Mouse (Mus musculus) lung, adult 18-20 months (tissue): ENCODE data around the gene Fgd5.

Experiments
- DNase-seq, 2 experiments: peaks; one replicate each; pipeline ENCODE4 v3.0.0; 2022; ENCODE audit warnings: mixed read lengths in 2 of 2

The Fgd5 gene

GRCm38 (mm10) chr6:92010895-92011294 lies 32.2 kb downstream of the Fgd5 start:
- no peak for DNase-seq

DNA sequence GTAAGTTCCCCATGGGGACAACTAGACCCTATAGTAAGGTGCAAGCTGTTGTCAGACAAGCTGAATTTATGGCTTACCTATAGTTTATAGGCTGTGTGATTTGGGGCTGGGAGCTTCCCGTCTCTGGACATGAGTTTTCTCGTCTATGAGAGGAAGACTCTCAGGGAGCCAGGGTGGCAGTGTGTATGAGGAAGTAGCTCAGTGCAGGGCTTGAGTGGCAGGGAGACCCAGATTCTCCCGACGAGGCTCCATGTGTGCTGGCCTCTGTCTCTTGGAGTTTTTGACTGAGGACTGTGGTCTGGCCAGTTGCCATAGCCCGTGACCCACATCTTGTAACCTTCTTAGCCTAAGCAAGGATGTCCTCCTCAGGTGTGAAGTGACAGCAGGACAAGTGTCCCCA lies 33.7 kb downstream of the Fgd5 start:
- no peak for DNase-seq

DNA sequence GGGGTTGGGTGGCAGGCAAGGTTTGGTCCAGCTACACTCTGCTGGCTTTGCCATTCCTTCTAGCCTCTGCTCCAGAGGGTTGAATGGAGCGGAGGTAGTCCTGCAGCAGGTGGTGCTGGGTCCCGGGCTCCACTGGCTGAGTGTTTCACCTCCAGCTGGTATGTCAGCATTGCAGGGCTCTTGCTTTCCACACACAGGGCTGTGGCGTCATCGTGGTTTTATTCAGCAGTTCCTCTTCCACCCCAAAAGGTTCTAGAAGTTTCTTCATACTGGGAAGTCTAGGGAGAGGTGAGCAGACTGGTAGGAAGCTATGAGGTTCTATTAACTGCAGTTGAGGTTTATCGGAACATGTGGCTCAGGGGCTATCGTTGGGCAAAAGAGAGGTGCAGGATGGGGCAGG lies 34.4 kb downstream of the Fgd5 start:
- no peak for DNase-seq

GRCm38 (mm10) chr6:92013620-92014019 lies 34.9 kb downstream of the Fgd5 start:
- no peak for DNase-seq

DNA sequence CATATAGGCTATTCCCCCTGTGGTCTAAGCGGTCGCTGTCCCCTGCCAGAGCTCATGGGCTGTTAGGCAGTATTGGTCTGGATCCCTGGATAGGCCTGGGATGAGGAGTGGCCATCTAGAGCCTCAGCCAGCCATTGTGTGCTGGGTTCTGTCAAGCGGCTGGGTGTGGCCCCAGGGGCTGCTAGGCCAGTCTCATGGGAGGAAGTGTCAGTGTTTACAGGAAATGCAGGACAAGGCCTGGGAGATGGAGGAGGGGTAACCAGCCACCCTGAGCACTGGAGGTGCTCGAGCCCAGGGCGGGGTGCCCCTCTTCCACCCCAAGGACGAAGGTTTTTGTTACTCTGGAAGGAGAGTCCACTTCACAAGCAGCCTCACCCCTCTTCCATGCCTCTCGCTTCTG lies 36.3 kb downstream of the Fgd5 start:
- peak; percentile 72 to 83 for DNase-seq

DNA sequence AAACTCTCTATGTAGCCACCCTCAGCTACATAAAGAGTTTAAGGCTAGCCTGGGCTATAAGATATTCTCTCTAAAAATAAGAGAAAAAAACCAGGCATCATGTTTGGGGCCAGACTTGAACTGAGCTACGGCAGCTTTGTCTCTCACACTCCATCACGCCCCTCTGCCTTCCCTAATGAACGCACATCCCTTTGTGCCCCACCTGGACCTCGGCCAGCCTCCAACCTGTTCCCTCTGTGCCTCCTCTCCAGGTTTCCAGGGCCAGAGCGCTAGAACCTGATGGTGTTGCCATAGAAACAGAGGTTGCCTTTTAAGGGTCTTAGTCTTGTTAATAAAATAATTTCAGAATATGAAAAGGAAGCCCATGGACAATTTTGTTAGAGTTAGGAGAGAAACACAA lies 37.2 kb downstream of the Fgd5 start:
- DNase-seq = no peak

GRCm38 (mm10) chr6:92016738-92017137 lies 38.1 kb downstream of the Fgd5 start:
- DNase-seq = no peak

DNA sequence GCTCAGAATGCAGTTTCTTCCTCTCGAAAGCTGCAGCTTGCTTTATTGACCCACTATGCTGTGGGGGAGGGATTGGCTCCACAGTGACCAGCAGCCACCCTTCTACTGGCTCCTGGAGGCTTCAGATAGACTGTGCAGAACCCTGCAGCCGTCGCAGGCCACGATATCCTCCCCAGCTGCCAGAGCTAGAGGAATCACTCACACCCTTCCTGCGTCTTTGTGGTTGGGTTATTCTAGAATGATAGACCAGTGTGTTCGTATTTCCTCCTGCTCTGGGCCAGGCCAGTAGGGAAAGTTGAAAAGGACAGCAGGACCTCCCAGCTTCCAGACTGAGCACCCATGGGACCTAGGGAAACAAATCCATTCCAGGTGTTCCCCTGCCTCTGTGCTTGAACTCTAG lies 39.7 kb downstream of the Fgd5 start:
- DNase-seq = peak in 1 of 2 experiments; percentile 37

GRCm38 (mm10) chr6:92021061-92021460 lies 42.4 kb downstream of the Fgd5 start:
- DNase-seq = peak in 1 of 2 experiments; percentile 24

- peak; percentile 21 to 29 for DNase-seq
Measured at GRCm38 (mm10) chr6:92021506-92021905, 42.8 kb downstream of the Fgd5 start.

- no peak for DNase-seq
Measured at GRCm38 (mm10) chr6:92025252-92025651, 46.6 kb downstream of the Fgd5 start.

GRCm38 (mm10) chr6:92027379-92027778 lies 48.7 kb downstream of the Fgd5 start:
- no peak for DNase-seq

- DNase-seq = peak in 1 of 2 experiments; percentile 51
Measured at GRCm38 (mm10) chr6:92030646-92031045, 52.0 kb downstream of the Fgd5 start.

DNA sequence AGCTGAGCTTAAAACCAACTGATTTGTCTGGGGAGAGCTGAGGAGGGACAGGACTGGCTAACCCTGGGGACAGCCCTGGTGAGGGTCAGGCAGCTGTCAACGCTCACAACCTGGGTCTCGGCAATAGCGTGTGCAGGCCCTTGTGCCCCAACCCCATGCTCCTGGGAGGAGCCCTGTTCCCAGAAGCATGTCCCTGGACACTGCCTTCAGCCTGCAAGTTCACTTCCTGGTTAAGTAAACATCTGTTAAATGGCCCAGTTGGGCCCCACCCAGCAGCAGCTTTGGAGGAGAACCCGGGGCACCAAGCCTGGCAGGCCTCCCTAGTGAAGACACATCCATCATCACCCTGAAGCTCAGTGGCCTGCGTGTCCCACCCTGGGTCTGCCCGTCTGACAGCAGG lies 56.0 kb downstream of the Fgd5 start:
- peak; percentile 85 to 90 for DNase-seq

DNA sequence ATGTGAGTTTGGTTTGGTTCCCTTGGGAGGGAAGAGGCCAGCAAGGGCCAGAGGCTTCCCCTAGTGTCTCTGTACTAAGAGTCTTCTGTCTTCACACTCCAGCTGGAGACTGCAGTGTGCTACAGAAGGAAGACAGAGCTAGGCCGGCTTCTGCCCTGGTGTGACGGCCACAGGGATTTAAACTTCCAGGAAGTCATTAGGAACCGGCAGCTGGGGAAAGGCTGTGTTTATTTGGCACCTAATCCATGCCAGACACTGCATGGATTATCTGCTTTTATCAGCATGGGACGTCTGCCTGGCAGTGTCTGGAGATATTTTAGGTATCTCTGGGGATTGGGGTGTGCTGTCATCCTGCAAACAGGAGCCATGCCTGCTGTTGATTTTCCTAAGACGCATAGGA lies 57.7 kb downstream of the Fgd5 start:
- peak; percentile 48 to 64 for DNase-seq

GRCm38 (mm10) chr6:92038158-92038557 lies 59.5 kb downstream of the Fgd5 start:
- peak; percentile 26 to 36 for DNase-seq

DNA sequence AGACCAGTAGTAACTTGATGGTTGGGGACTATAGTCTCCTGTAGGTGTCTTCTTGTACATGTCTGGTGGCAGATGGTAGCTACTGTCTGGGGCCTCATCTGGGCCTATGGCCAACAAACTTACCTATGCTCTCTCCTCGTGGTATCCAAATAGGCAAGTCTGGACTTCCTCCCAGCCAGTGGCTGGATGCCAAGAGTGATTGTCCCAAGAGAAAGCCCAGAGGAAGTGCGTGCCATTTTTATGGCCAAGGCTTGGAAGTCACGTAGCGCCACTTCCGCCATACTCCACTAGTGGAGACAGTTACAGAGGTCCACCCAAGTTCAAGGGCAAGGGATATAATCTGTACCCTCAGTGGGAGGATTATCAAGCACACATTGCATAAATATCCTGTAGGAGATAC lies 62.6 kb downstream of the Fgd5 start:
- peak; percentile 64 to 75 for DNase-seq

GRCm38 (mm10) chr6:92042055-92042454 lies 63.4 kb downstream of the Fgd5 start:
- peak; percentile 56 to 72 for DNase-seq

DNA sequence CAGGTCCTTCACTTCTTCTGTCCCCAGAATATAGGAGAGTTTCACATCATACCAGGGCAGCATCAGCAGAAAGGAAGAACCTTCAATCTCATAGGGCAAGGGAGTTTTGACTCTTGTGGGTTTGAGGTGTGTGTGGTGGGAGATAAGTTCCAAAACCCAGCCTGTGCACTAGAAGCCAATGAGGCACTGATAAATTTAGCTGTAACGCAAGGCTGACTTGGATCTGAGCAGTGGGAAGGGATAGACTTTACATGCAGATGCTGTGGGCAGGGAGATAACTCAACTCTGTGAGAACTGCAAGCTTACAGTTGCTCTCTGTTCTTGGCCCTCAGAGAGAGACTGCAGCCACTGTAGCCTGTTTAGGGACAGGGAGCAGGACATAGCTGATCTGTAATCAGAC lies 64.2 kb downstream of the Fgd5 start:
- DNase-seq = no peak

DNA sequence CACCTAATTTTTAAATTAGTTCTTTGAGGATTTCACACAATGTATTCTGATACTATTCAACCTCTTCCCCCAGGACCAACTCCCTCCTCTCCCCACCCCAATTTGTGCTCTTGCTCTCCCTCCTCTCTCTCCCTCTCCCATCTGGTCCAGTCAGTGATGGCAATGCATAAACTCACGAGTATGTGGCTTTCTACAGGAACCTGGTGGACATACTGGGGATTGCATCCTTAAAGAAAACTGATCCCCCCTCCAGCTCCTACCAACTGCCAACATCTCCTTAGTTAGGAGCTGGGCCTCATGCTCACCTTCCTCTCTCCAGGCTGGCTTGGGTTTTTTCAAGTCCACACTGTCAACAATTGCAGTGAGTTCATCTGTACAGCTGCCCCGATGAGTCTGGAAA lies 79.1 kb downstream of the Fgd5 start:
- no peak for DNase-seq

GRCm38 (mm10) chr6:92061725-92062124 lies 83.0 kb downstream of the Fgd5 start:
- peak; percentile 35 to 39 for DNase-seq

- peak; percentile 25 to 41 for DNase-seq
Measured at GRCm38 (mm10) chr6:92063452-92063851, 84.8 kb downstream of the Fgd5 start.

- DNase-seq = no peak
Measured at GRCm38 (mm10) chr6:92064101-92064500, 85.4 kb downstream of the Fgd5 start.

GRCm38 (mm10) chr6:92065721-92066496 lies 87.2 kb downstream of the Fgd5 start:
- DNase-seq = peak; percentile 25 to 31
